Mouse (Mus musculus) myocyte (in vitro differentiated cells): ENCODE data around the gene Ncapd3.

Source experiments
- MAX ChIP-seq: IDR thresholded peaks from one replicate; pipeline ENCODE4 v1.6.1; 2011; ENCODE audit warnings: low read depth, mild to moderate bottlenecking, control low read depth
- POLR2A ChIP-seq: IDR thresholded peaks from one replicate; pipeline ENCODE4 v1.6.1; 2011; ENCODE audit warnings: low read depth, mild to moderate bottlenecking, control low read depth, moderate library complexity; ENCODE audit not compliant: insufficient read length
- POLR2AphosphoS2 ChIP-seq: IDR thresholded peaks from one replicate; pipeline ENCODE4 v1.6.1; 2011; ENCODE audit warnings: low read depth, control low read depth; ENCODE audit not compliant: insufficient read length
- REST ChIP-seq: IDR thresholded peaks from one replicate; pipeline ENCODE4 v1.6.1; 2011; ENCODE audit warnings: mild to moderate bottlenecking, control low read depth, moderate library complexity; ENCODE audit not compliant: insufficient read depth, insufficient read length

- TF ChIP-seq MAX, result no peak
- no peak for TF ChIP-seq POLR2AphosphoS2
- no peak for TF ChIP-seq POLR2A
- TF ChIP-seq REST, result no peak
Measured at GRCm38 (mm10) chr9:27136651-27137050, 106.7 kb downstream of the Ncapd3 start.
